Mouse (Mus musculus): ENCODE measurements around the gene AY761185. TPM values are rescaled to one million over a fixed set of nuclear protein-coding genes. Genes with fewer than 3 reads are reported as not detected.
"Not testable (repeated sequence)": the region's sequence is repeated elsewhere in the genome, so short reads cannot be mapped to it uniquely, and the experiment has no call there.

AY761185 gene
- not detected in 2 replicates for polyA plus RNA-seq (2015; fragmentation: Nextera tagmentation; extraction: Ambion mirVana)

GRCm38 (mm10) chr8:20944610-20945009 lies at the start of gene AY761185:
Gene AY761185, minus strand, starts transcription at chr8:20944710.
- H3K9me3 ChIP-seq (replicated peaks; ENCODE audit: control insufficient read depth, low read length) = no peaks in the 10 kb centered on the region
- H3K36me3 ChIP-seq (ENCODE audit: control insufficient read depth, insufficient read depth) = no peaks in the 10 kb centered on the region
- WGBS (ENCODE audit: insufficient replicate concordance) = 33% methylated on average over 3 of the region's 3 CpGs
- H3K27ac ChIP-seq (ENCODE audit: low read length) = no peak within 1 kb of the TSS
- H3K4me3 ChIP-seq (ENCODE audit: low read depth, low read length) = no peak within 1 kb of the TSS
- H3K27me3 ChIP-seq (ENCODE audit: control insufficient read depth, insufficient read depth, low read depth, low read length) = no peaks in the 10 kb centered on the region
- H3K4me1 ChIP-seq (ENCODE audit: control insufficient read depth, low read depth, low read length) = no peaks in the 10 kb centered on the region
- ATAC-seq (ENCODE audit: low read depth) = no peak
- H3K4me2 ChIP-seq (ENCODE audit: low read depth, low read length) = no peak within 1 kb of the TSS
- no peak within 1 kb of the TSS for H3K9ac ChIP-seq (ENCODE audit: low read depth, low read length)

- H3K4me3 ChIP-seq (ENCODE audit: low read depth, low read length); ATAC-seq (ENCODE audit: low read depth); H3K9me3 ChIP-seq (replicated peaks; ENCODE audit: control insufficient read depth, low read length); H3K27ac ChIP-seq (ENCODE audit: low read length); H3K4me2 ChIP-seq (ENCODE audit: low read depth, low read length); H3K27me3 ChIP-seq (ENCODE audit: control insufficient read depth, insufficient read depth, low read depth, low read length); H3K36me3 ChIP-seq (ENCODE audit: control insufficient read depth, insufficient read depth); H3K9ac ChIP-seq (ENCODE audit: low read depth, low read length); H3K4me1 ChIP-seq (ENCODE audit: control insufficient read depth, low read depth, low read length): not testable (repeated sequence)
Observed at GRCm38 (mm10) chr8:20994042-20994441, 49.5 kb upstream of the AY761185 start.

- Histone ChIP-seq H3K27ac (ENCODE audit: low read length) (no peak overlapping the region), H3K4me3 (ENCODE audit: low read depth, low read length) (no peak overlapping the region), H3K9me3 (replicated peaks; ENCODE audit: control insufficient read depth, low read length) (no peaks in the 10 kb centered on the region), H3K27me3 (ENCODE audit: control insufficient read depth, insufficient read depth, low read depth, low read length) (no peaks in the 10 kb centered on the region), H3K4me2 (ENCODE audit: low read depth, low read length) (no peak overlapping the region), H3K4me1 (ENCODE audit: control insufficient read depth, low read depth, low read length) (no peaks in the 10 kb centered on the region), H3K36me3 (ENCODE audit: control insufficient read depth, insufficient read depth) (no peaks in the 10 kb centered on the region), H3K9ac (ENCODE audit: low read depth, low read length) (no peak overlapping the region)
- no peak for ATAC-seq (ENCODE audit: low read depth)
- 19% methylated on average over 1 of the region's 1 CpGs for WGBS (ENCODE audit: insufficient replicate concordance)
Observed at GRCm38 (mm10) chr8:20979846-20980245, 35.3 kb upstream of the AY761185 start.

- H3K9me3 ChIP-seq (replicated peaks; ENCODE audit: control insufficient read depth, low read length) = no peaks in the 10 kb centered on the region
- no peak overlapping the region for H3K4me2 ChIP-seq (ENCODE audit: low read depth, low read length)
- no peak overlapping the region for H3K4me3 ChIP-seq (ENCODE audit: low read depth, low read length)
- H3K4me1 ChIP-seq (ENCODE audit: control insufficient read depth, low read depth, low read length) = no peaks in the 10 kb centered on the region
- H3K9ac ChIP-seq (ENCODE audit: low read depth, low read length) = no peak overlapping the region
- ATAC-seq (ENCODE audit: low read depth) = no peak
- H3K27me3 ChIP-seq (ENCODE audit: control insufficient read depth, insufficient read depth, low read depth, low read length) = no peaks in the 10 kb centered on the region
- WGBS (ENCODE audit: insufficient replicate concordance) = 48% methylated on average over 2 of the region's 2 CpGs
- no peak overlapping the region for H3K27ac ChIP-seq (ENCODE audit: low read length)
- no peaks in the 10 kb centered on the region for H3K36me3 ChIP-seq (ENCODE audit: control insufficient read depth, insufficient read depth)
Observed at GRCm38 (mm10) chr8:20964531-20964930, 20.0 kb upstream of the AY761185 start.

GRCm38 (mm10) chr8:20921971-20922370 lies 22.5 kb downstream of the AY761185 start, which contains the start of gene Gm6040:
Gene Gm6040, minus strand, starts transcription at chr8:20922071.
- Histone ChIP-seq H3K9ac (ENCODE audit: low read depth, low read length) (no peak within 1 kb of the TSS), H3K9me3 (replicated peaks; ENCODE audit: control insufficient read depth, low read length) (no peaks in the 10 kb centered on the region), H3K4me3 (ENCODE audit: low read depth, low read length) (no peak within 1 kb of the TSS), H3K27ac (ENCODE audit: low read length) (no peak within 1 kb of the TSS), H3K4me2 (ENCODE audit: low read depth, low read length) (no peak within 1 kb of the TSS), H3K27me3 (ENCODE audit: control insufficient read depth, insufficient read depth, low read depth, low read length) (no peaks in the 10 kb centered on the region), H3K4me1 (ENCODE audit: control insufficient read depth, low read depth, low read length) (no peaks in the 10 kb centered on the region), H3K36me3 (ENCODE audit: control insufficient read depth, insufficient read depth) (no peaks in the 10 kb centered on the region)
- ATAC-seq (ENCODE audit: low read depth) = no peak
- 46% methylated on average over 3 of the region's 3 CpGs for WGBS (ENCODE audit: insufficient replicate concordance)

- Histone ChIP-seq H3K36me3 (ENCODE audit: control insufficient read depth, insufficient read depth) (no peaks in the 10 kb centered on the region), H3K27ac (ENCODE audit: low read length) (no peak overlapping the region), H3K4me1 (ENCODE audit: control insufficient read depth, low read depth, low read length) (no peaks in the 10 kb centered on the region), H3K4me2 (ENCODE audit: low read depth, low read length) (no peak overlapping the region), H3K27me3 (ENCODE audit: control insufficient read depth, insufficient read depth, low read depth, low read length) (no peaks in the 10 kb centered on the region), H3K9me3 (replicated peaks; ENCODE audit: control insufficient read depth, low read length) (no peaks in the 10 kb centered on the region), H3K4me3 (ENCODE audit: low read depth, low read length) (no peak overlapping the region), H3K9ac (ENCODE audit: low read depth, low read length) (no peak overlapping the region)
- no peak for ATAC-seq (ENCODE audit: low read depth)
- WGBS (ENCODE audit: insufficient replicate concordance) = 35% methylated on average over 1 of the region's 1 CpGs
Observed at GRCm38 (mm10) chr8:20912288-20912687, 32.2 kb downstream of the AY761185 start.

- Histone ChIP-seq H3K9ac (ENCODE audit: low read depth, low read length) (no peak overlapping the region), H3K4me3 (ENCODE audit: low read depth, low read length) (no peak overlapping the region), H3K4me1 (ENCODE audit: control insufficient read depth, low read depth, low read length) (no peaks in the 10 kb centered on the region), H3K27me3 (ENCODE audit: control insufficient read depth, insufficient read depth, low read depth, low read length) (no peaks in the 10 kb centered on the region), H3K4me2 (ENCODE audit: low read depth, low read length) (no peak overlapping the region), H3K36me3 (ENCODE audit: control insufficient read depth, insufficient read depth) (no peaks in the 10 kb centered on the region), H3K27ac (ENCODE audit: low read length) (no peak overlapping the region), H3K9me3 (replicated peaks; ENCODE audit: control insufficient read depth, low read length) (no peaks in the 10 kb centered on the region)
- WGBS (ENCODE audit: insufficient replicate concordance) = 32% methylated on average over 2 of the region's 2 CpGs
- no peak for ATAC-seq (ENCODE audit: low read depth)
Observed at GRCm38 (mm10) chr8:20908256-20908655, 36.3 kb downstream of the AY761185 start.

- Histone ChIP-seq H3K9me3 (replicated peaks; ENCODE audit: control insufficient read depth, low read length) (no peaks in the 10 kb centered on the region), H3K4me1 (ENCODE audit: control insufficient read depth, low read depth, low read length) (no peaks in the 10 kb centered on the region), H3K9ac (ENCODE audit: low read depth, low read length) (no peak overlapping the region), H3K4me2 (ENCODE audit: low read depth, low read length) (no peak overlapping the region), H3K27me3 (ENCODE audit: control insufficient read depth, insufficient read depth, low read depth, low read length) (no peaks in the 10 kb centered on the region), H3K36me3 (ENCODE audit: control insufficient read depth, insufficient read depth) (no peaks in the 10 kb centered on the region), H3K27ac (ENCODE audit: low read length) (no peak overlapping the region), H3K4me3 (ENCODE audit: low read depth, low read length) (no peak overlapping the region)
- ATAC-seq (ENCODE audit: low read depth) = no peak
- 70% methylated on average over 2 of the region's 2 CpGs for WGBS (ENCODE audit: insufficient replicate concordance)
Observed at GRCm38 (mm10) chr8:20907119-20907518, 37.4 kb downstream of the AY761185 start.

- H3K4me3 ChIP-seq (ENCODE audit: low read depth, low read length) = no peak within 1 kb of the TSS
- no peaks in the 10 kb centered on the region for H3K4me1 ChIP-seq (ENCODE audit: control insufficient read depth, low read depth, low read length)
- WGBS (ENCODE audit: insufficient replicate concordance) = 23% methylated on average over 2 of the region's 2 CpGs
- no peak within 1 kb of the TSS for H3K4me2 ChIP-seq (ENCODE audit: low read depth, low read length)
- H3K9ac ChIP-seq (ENCODE audit: low read depth, low read length) = no peak within 1 kb of the TSS
- no peaks in the 10 kb centered on the region for H3K36me3 ChIP-seq (ENCODE audit: control insufficient read depth, insufficient read depth)
- H3K27me3 ChIP-seq (ENCODE audit: control insufficient read depth, insufficient read depth, low read depth, low read length) = no peaks in the 10 kb centered on the region
- H3K27ac ChIP-seq (ENCODE audit: low read length) = no peak within 1 kb of the TSS
- no peaks in the 10 kb centered on the region; the same call in 1 of the 2 replicates for H3K9me3 ChIP-seq (replicated peaks; ENCODE audit: control insufficient read depth, low read length)
- ATAC-seq (ENCODE audit: low read depth) = no peak
Observed at GRCm38 (mm10) chr8:20902527-20902926, 42.0 kb downstream of the AY761185 start, which contains the start of gene Gm15056. Gene Gm15056, minus strand, starts transcription at chr8:20902627.

All from liver, embryonic 16.5 days (tissue).